In the genomic region with DNA sequence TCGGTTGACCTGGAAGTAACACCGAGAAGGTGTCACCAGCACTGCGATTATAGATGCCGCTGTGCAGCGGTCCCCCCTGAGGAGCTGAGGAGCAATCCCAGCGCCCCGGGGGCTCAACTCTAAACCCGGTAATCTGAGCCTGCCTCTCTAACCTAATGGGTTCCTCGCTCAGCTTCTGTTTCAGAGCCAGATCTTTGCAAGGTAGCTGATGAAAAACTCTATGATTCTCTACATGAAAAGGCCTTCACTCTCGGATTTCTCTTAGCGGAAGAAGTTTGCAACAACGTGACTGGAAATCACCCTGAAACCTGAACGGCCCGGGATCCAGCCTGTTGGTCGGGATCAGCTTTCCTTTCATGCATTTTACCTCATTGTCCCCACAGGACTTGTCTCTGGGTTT, we compare ENCODE assay signal across 8 mouse cellular contexts. TPM values are rescaled to one million over a fixed set of nuclear protein-coding genes. Genes with fewer than 3 reads are reported as not detected.
DNase-seq lines count a peak whose midpoint lies in the region; ATAC-seq and TF ChIP-seq lines count a peak whose summit lies in the region.

No protein-coding gene starts in this region.

- H3K4me1 ChIP-seq in lung, embryonic 14.5 days (ENCODE audit: insufficient read depth): peaks cover 4% of the 10 kb centered on the region
- H3K4me1 ChIP-seq in lung, adult 2 months (ENCODE audit: control insufficient read depth, insufficient read depth, low read length): peaks cover 5% of the 10 kb centered on the region
- peaks cover 32% of the 10 kb centered on the region for H3K4me1 ChIP-seq in embryonic facial prominence, embryonic 12.5 days
- peaks cover 48% of the 10 kb centered on the region for H3K4me1 ChIP-seq in limb, embryonic 10.5 days
- peaks cover 28% of the 10 kb centered on the region for H3K4me1 ChIP-seq in olfactory bulb, adult 2 months (ENCODE audit: control insufficient read depth, insufficient read depth, low read length)

- TF ChIP-seq POLR2A in lung, adult 2 months (IDR thresholded peaks at IDR 0.05; ENCODE audit: borderline replicate concordance, extremely low read depth, low read depth, low read length): no peak
- TF ChIP-seq POLR2A in olfactory bulb, adult 2 months (IDR thresholded peaks at IDR 0.05; ENCODE audit: insufficient read depth, low read depth, low read length): no peak

- no peak for TF ChIP-seq CTCF in lung, embryonic 14.5 days (IDR thresholded peaks at IDR 0.05; ENCODE audit: low read depth)
- no peak for TF ChIP-seq CTCF in lung, adult 2 months (IDR thresholded peaks at IDR 0.05; ENCODE audit: insufficient read depth, low read length)
- TF ChIP-seq CTCF in olfactory bulb, adult 2 months (IDR thresholded peaks at IDR 0.05; ENCODE audit: insufficient read depth, low read depth, low read length): no peak

- peak overlapping the region; percentile 86 for H3K4me2 ChIP-seq in lung, embryonic 14.5 days
- peak overlapping the region; percentile 78 for H3K4me2 ChIP-seq in embryonic facial prominence, embryonic 12.5 days (replicated peaks)

- no peaks in the 10 kb centered on the region for H3K36me3 ChIP-seq in lung, embryonic 14.5 days (ENCODE audit: insufficient read depth)
- no peaks in the 10 kb centered on the region for H3K36me3 ChIP-seq in embryonic facial prominence, embryonic 12.5 days
- no peaks in the 10 kb centered on the region; the same call in 1 of the 2 replicates for H3K36me3 ChIP-seq in limb, embryonic 10.5 days

- DNase-seq in lung, embryonic 14.5 days: no peak
- no peak for DNase-seq in lung, adult 2 months
- DNase-seq in limb, embryonic 10.5 days (ENCODE audit: low spot score): peak; percentile 53
- DNase-seq in natural killer cell, adult 2 months (ENCODE audit: low spot score in 2 of 2): no peak
- no peak for DNase-seq in layer of hippocampus, postnatal 10 days (ENCODE audit: low spot score in 2 of 2)

- H3K9me3 ChIP-seq in lung, embryonic 14.5 days (ENCODE audit: low read depth, low read length): no peaks in the 10 kb centered on the region
- H3K9me3 ChIP-seq in embryonic facial prominence, embryonic 12.5 days: no peaks in the 10 kb centered on the region
- H3K9me3 ChIP-seq in limb, embryonic 10.5 days (replicated peaks): no peaks in the 10 kb centered on the region

- H3K4me3 ChIP-seq in lung, embryonic 14.5 days (ENCODE audit: low read depth, low read length): peak overlapping the region; percentile 64; the same call in 1 of the 2 replicates
- no peak overlapping the region for H3K4me3 ChIP-seq in lung, adult 2 months (replicated peaks; ENCODE audit: extremely low read depth, low read depth, low read length)
- peak overlapping the region; percentile 63 for H3K4me3 ChIP-seq in embryonic facial prominence, embryonic 12.5 days
- H3K4me3 ChIP-seq in limb, embryonic 10.5 days: peak overlapping the region; percentile 67
- H3K4me3 ChIP-seq in olfactory bulb, adult 2 months (ENCODE audit: insufficient read depth, low read depth, low read length): peak overlapping the region; percentile 9

- WGBS in lung, embryonic 14.5 days: 3% methylated on average over 15 of the region's 15 CpGs
- WGBS in lung, adult 2 months: 38% methylated on average over 15 of the region's 15 CpGs
- WGBS in embryonic facial prominence, embryonic 12.5 days: 1% methylated on average over 15 of the region's 15 CpGs
- WGBS in limb, embryonic 10.5 days: under 1% methylated on average over 15 of the region's 15 CpGs
- 10% methylated on average over 15 of the region's 15 CpGs for WGBS in olfactory bulb, adult 2 months

- ATAC-seq in lung, embryonic 14.5 days (ENCODE audit: insufficient read depth): no peak
- no peak for ATAC-seq in embryonic facial prominence, embryonic 12.5 days (ENCODE audit: insufficient number of reproducible peaks, insufficient read depth, low FRiP score, low TSS enrichment)
- no peak for ATAC-seq in megakaryocyte-erythroid progenitor cell, adult 5-6 weeks (replicated peaks; ENCODE audit: low FRiP score, low TSS enrichment, poor library complexity, severe bottlenecking)

- peaks cover 30% of the 10 kb centered on the region for H3K27me3 ChIP-seq in lung, embryonic 14.5 days (ENCODE audit: insufficient read depth, low read length)
- no peaks in the 10 kb centered on the region for H3K27me3 ChIP-seq in embryonic facial prominence, embryonic 12.5 days
- H3K27me3 ChIP-seq in limb, embryonic 10.5 days (ENCODE audit: low read depth, poor library complexity, severe bottlenecking): peaks cover 51% of the 10 kb centered on the region

- no peak overlapping the region; the same call in 1 of the 2 replicates for H3K27ac ChIP-seq in lung, embryonic 14.5 days (ENCODE audit: low read depth)
- peak overlapping the region; percentile 94 for H3K27ac ChIP-seq in embryonic facial prominence, embryonic 12.5 days
- peak overlapping the region; percentile 72 for H3K27ac ChIP-seq in limb, embryonic 10.5 days
- peak overlapping the region; percentile 95 for H3K27ac ChIP-seq in olfactory bulb, adult 2 months (ENCODE audit: insufficient read depth, low read depth, low read length)

- peak overlapping the region; percentile 17; the same call in 1 of the 2 replicates for H3K9ac ChIP-seq in lung, embryonic 14.5 days
- H3K9ac ChIP-seq in embryonic facial prominence, embryonic 12.5 days: 0 out of 2 replicates have a peak overlapping the region, but pooled peaks have one; percentile 24

RNA-seq across cellular contexts. Expression of gene Tubb2b, which starts 2.0 kb away (rescaled TPM):
- polyA plus RNA-seq in lung, embryonic 14.5 days (2014; fragmentation: Nextera tagmentation; extraction: Ambion mirVana): 13.3 and 15.9 TPM in 2 replicates
- polyA plus RNA-seq in lung, adult 2 months (2012; rRNA removed): 13.6 and 21.6 TPM in 2 replicates
- polyA plus RNA-seq in embryonic facial prominence, embryonic 12.5 days (2016; fragmentation: Nextera tagmentation; extraction: Ambion mirVana): 66.5 and 77.7 TPM in 2 replicates
- 11.7 and 15.6 TPM in 2 replicates for polyA plus RNA-seq in limb, embryonic 10.5 days (2016; fragmentation: Nextera tagmentation; extraction: Ambion mirVana)
- not detected in 2 replicates for polyA plus RNA-seq in olfactory bulb, adult 2 months (2012; ENCODE audit: insufficient read depth, insufficient read length, low replicate concordance, missing spikeins)
- not detected in 2 replicates for total RNA-seq in megakaryocyte-erythroid progenitor cell, adult 5-6 weeks (2014; fragmentation: Nextera tagmentation)
- not detected in 2 replicates for total RNA-seq in megakaryocyte-erythroid progenitor cell, adult 5-6 weeks (2017)
- total RNA-seq in layer of hippocampus, postnatal 10 days (2021): 1,000 to 10,000 TPM; 1,434 to 1,803 TPM

RNA-seq across cellular contexts. Expression of gene Psmg4, which starts 30.5 kb away (rescaled TPM):
- polyA plus RNA-seq in lung, embryonic 14.5 days (2014; fragmentation: Nextera tagmentation; extraction: Ambion mirVana): 73.7 and 78.0 TPM in 2 replicates
- polyA plus RNA-seq in lung, adult 2 months (2012; rRNA removed): 79.9 and 123 TPM in 2 replicates
- polyA plus RNA-seq in embryonic facial prominence, embryonic 12.5 days (2016; fragmentation: Nextera tagmentation; extraction: Ambion mirVana): 111 TPM in 2 replicates
- 80.5 and 83.3 TPM in 2 replicates for polyA plus RNA-seq in limb, embryonic 10.5 days (2016; fragmentation: Nextera tagmentation; extraction: Ambion mirVana)
- polyA plus RNA-seq in olfactory bulb, adult 2 months (2012; ENCODE audit: insufficient read depth, insufficient read length, low replicate concordance, missing spikeins): not detected in 2 replicates
- 53.4 and 73.9 TPM in 2 replicates for total RNA-seq in megakaryocyte-erythroid progenitor cell, adult 5-6 weeks (2014; fragmentation: Nextera tagmentation)
- 145 and 217 TPM in 2 replicates for total RNA-seq in megakaryocyte-erythroid progenitor cell, adult 5-6 weeks (2017)
- 10 to 100 TPM; 28.9 to 34.7 TPM for total RNA-seq in layer of hippocampus, postnatal 10 days (2021)

RNA-seq across cellular contexts. Expression of gene Tubb2a, which starts 54.5 kb away (rescaled TPM):
- 164 and 169 TPM in 2 replicates for polyA plus RNA-seq in lung, embryonic 14.5 days (2014; fragmentation: Nextera tagmentation; extraction: Ambion mirVana)
- polyA plus RNA-seq in lung, adult 2 months (2012; rRNA removed): 320 and 386 TPM in 2 replicates
- 162 and 188 TPM in 2 replicates for polyA plus RNA-seq in embryonic facial prominence, embryonic 12.5 days (2016; fragmentation: Nextera tagmentation; extraction: Ambion mirVana)
- polyA plus RNA-seq in limb, embryonic 10.5 days (2016; fragmentation: Nextera tagmentation; extraction: Ambion mirVana): 44.3 and 44.7 TPM in 2 replicates
- not detected in 2 replicates for polyA plus RNA-seq in olfactory bulb, adult 2 months (2012; ENCODE audit: insufficient read depth, insufficient read length, low replicate concordance, missing spikeins)
- 18.2 and 19.1 TPM in 2 replicates for total RNA-seq in megakaryocyte-erythroid progenitor cell, adult 5-6 weeks (2014; fragmentation: Nextera tagmentation)
- 19.0 and 21.9 TPM in 2 replicates for total RNA-seq in megakaryocyte-erythroid progenitor cell, adult 5-6 weeks (2017)
- 1,000 to 10,000 TPM; 2,376 to 2,620 TPM for total RNA-seq in layer of hippocampus, postnatal 10 days (2021)

Comparison
In these comparisons a context has a peak if more than half of its experiments do, and no peak if none do; other contexts are left out.
1. RNA of gene Psmg4, which starts 30.5 kb away (polyA plus RNA-seq): 111 TPM in embryonic facial prominence, embryonic 12.5 days, 80.5 to 83.3 TPM in limb, embryonic 10.5 days, 79.9 to 123 TPM in lung, adult 2 months and 73.7 to 78.0 TPM in lung, embryonic 14.5 days; not detected in olfactory bulb, adult 2 months; every median in the first group is over 10 times any median in the second.